Mouse (Mus musculus) kidney, postnatal 25 days (tissue): Measurements from ENCODE around the gene Zfp942.

Source experiments
- DNase-seq, 2 experiments: peaks; one replicate each; pipeline ENCODE4 v3.0.0; 2021; ENCODE audit warnings: mixed read lengths in 2 of 2

Gene Zfp942

DNA sequence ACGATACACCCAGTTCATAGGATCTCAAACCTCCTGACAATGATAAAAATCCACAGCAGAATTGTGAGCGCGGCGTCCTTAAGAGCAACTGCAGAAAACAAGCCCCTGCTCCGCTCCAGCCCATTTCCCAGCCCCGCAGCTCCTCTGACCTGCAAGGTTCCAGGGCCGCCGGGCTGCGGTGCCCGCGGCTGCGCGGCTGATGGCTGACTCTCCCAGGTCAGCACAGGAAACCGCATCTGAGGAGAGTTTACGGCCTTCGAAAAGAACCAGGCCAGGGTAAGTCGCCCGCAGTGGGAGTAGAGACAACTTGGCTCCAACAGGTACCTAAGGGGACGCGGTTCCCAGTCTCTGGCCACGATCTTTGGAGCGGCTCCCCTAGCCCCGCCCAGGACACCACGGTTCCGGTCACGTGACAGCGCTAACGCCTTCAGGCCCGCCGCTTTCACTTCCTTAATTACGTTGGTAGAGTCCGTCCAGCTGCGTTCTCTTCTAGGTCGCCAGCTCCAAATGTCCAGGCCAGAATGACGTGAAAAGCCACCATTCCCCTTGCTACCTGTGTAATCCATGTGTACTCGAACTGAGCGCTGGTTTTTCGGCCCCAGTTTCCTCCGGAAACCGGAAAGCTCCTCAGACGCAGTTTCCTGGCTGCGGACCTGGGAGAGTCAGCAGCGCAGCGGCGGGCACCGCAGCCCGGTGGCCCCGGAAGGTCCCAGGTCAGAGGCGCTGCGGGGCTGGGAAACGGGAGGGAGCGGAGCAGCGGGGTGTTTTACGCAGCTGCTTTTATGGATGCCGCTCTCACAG is at the start of gene Zfp942, which contains the start of gene Zfp943:
TSS of gene Zfp942 (minus strand) at position 358 of the 801 bp plus-strand sequence.
TSS of gene Zfp943 (plus strand) at position 446 of the 801 bp plus-strand sequence.
- DNase-seq = peak; percentile 64 to 86

DNA sequence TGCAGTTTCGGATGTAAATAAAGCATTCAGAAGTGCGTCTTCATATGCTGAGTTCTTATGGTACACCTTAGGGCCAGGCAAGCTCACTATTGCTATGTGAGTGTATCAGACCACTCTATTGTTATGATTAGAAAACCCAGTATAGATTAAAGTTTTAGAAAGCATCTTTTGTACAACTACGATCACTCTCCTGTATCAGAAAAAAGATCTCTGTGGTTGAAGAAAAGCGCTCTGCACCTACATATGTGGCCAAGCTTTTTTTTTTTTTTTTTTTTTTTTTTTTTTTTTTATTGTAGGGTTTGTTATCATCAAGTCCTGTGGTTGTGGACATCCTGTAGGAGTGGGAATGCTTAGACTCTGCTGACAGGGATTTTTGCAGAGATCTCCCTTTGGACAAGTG is 1.0 kb upstream of the Zfp942 start:
- no peak for DNase-seq

DNA sequence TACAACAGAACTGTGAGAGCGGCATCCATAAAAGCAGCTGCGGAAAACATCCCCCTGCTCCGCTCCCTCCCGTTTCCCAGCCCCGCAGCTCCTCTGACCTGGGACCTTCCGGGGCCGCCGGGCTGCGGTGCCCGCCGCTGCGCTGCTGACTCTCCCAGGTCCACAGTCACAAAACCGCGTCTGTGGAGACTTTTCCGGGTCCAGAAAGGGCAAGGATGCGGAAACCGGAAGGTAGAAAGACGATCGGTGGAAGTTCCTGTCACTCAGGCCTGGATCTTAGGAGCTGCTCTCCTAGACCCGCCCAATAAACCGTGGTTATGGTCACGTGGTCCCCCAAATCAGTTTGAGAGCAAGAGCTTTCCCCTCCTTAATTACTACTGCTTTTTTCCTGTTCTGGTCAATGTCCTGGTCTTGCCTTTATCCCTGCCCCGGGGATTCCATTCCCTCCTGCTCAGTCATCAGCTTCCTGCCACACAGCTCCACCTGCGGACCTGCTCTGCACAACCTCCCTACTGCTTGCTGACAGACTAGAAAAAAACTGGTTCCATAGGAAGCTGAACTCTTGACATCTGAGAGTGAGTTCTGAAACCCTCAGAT is 52.7 kb downstream of the Zfp942 start, which contains the start of gene Zfp995:
TSS of gene Zfp995 (minus strand) at position 471 of the 597 bp plus-strand sequence.
- peak; percentile 69 to 86 for DNase-seq

DNA sequence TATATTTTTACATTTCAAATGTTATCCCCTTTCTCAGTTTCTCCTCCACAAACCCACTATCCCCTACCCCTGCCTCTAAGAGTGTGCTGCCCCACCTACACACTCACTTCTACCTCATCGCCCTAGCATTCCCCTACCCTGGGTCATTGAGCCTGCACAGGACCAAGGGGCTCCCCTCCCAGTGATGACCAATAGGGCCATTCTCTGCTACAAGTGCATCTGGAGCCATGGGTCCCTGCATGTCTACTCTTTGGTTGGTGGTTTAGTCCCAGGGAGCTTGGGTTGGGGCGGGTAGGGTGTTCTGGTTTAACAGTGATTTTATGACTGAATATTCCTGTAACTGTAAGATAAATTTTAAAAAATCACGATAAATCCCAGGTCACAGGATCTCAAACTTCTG is 53.2 kb downstream of the Zfp942 start:
- DNase-seq = no peak
